Mouse (Mus musculus) thymus, adult 2 months (tissue): ENCODE measurements around the gene Zfp319. TPM values are rescaled to one million over a fixed set of nuclear protein-coding genes. Genes with fewer than 3 reads are reported as not detected.
A peak's percentile ranks its signal among the peaks of the same experiment; 100 is the strongest.
"Not testable (repeated sequence)": the region's sequence is repeated elsewhere in the genome, so short reads cannot be mapped to it uniquely, and the experiment has no call there.

Experiments used
- DNase-seq: peaks from one replicate; pipeline ENCODE4 v3.0.0; 2021
- H3K27ac ChIP-seq: fragments of 200-500 bp; 2 replicates; pipeline ENCODE4 v1.5.1; 2012; ENCODE audit warnings: low read length, control low read depth; ENCODE audit not compliant: control insufficient read depth, insufficient read depth
- H3K27me3 ChIP-seq: fragments of 200-500 bp; 2 replicates; pipeline ENCODE4 v1.6.1; 2012; ENCODE audit warnings: mild to moderate bottlenecking, low read length, moderate library complexity, mixed read lengths; ENCODE audit not compliant: control insufficient read depth, insufficient read depth
- H3K36me3 ChIP-seq: fragments of 200-500 bp; 2 replicates; pipeline ENCODE4 v1.6.1; 2012; ENCODE audit warnings: mild to moderate bottlenecking, low read length, moderate library complexity; ENCODE audit not compliant: control insufficient read depth, insufficient read depth
- H3K4me1 ChIP-seq: fragments of 200-500 bp; replicated peaks from 2 replicates; pipeline ENCODE4 v1.6.1; 2012; ENCODE audit warnings: low read length; ENCODE audit not compliant: control insufficient read depth, insufficient read depth
- H3K4me3 ChIP-seq: fragments of 200-500 bp; 2 replicates; pipeline ENCODE4 v1.5.1; 2012; ENCODE audit warnings: mild to moderate bottlenecking, low read length, control low read depth, moderate library complexity; ENCODE audit not compliant: control insufficient read depth, insufficient read depth
- CTCF ChIP-seq: fragments of 200-500 bp; IDR thresholded peaks from 2 replicates; pipeline ENCODE4 v1.5.1; 2012; ENCODE audit warnings: mild to moderate bottlenecking, control low read depth, low read length, moderate library complexity, borderline replicate concordance; ENCODE audit not compliant: control insufficient read depth, poor library complexity, insufficient read depth; ENCODE audit errors: extremely low read depth
- POLR2A ChIP-seq: fragments of 200-500 bp; IDR thresholded peaks from 2 replicates; pipeline ENCODE4 v1.6.1; 2012; ENCODE audit warnings: mild to moderate bottlenecking, low read length, control low read depth, moderate library complexity; ENCODE audit not compliant: control insufficient read depth, poor library complexity, insufficient read depth; ENCODE audit errors: extremely low read depth
- WGBS: fragments of 180-500 bp; shearing (Covaris S2); methylation state at CpG from one replicate; pipeline ENCODE4 v1.1.7; 2018; 5-methylcytosine and 5-hydroxymethylcytosine counted together
- polyA plus RNA-seq: library from polyadenylated mRNA; depleted of rRNA; stranded (reverse); fragments of >200 nt; gene quantifications from 2 replicates; pipeline ENCODE4 v1.2.3, GENCODE M21; 2012; rRNA removed

Gene Zfp319
- polyA plus RNA-seq: 30.7 and 34.8 TPM in 2 replicates

- H3K4me1 ChIP-seq: peaks cover 3% of the 10 kb centered on the region; the same call in 1 of the 2 replicates
- H3K27me3 ChIP-seq: no peaks in the 10 kb centered on the region
- peak; percentile 95 for DNase-seq
- peaks cover 18% of the 10 kb centered on the region for H3K36me3 ChIP-seq
- WGBS: under 1% methylated on average over 71 of the region's 80 CpGs
- peak within 1 kb of the TSS; percentile 78 for H3K27ac ChIP-seq
- TF ChIP-seq POLR2A (peak; percentile 54; the same call in 1 of the 2 replicates), CTCF (peak; percentile 80)
- peak within 1 kb of the TSS; percentile 83 for H3K4me3 ChIP-seq
Observed at GRCm38 (mm10) chr8:95331720-95332436, at the start of gene Zfp319, which contains the start of gene Usb1. Gene Zfp319, minus strand, starts transcription at chr8:95331950. Gene Usb1, plus strand, starts transcription at chr8:95332284.

GRCm38 (mm10) chr8:95380953-95381352 is 49.2 kb upstream of the Zfp319 start:
- Histone ChIP-seq H3K4me1 (no peaks in the 10 kb centered on the region), H3K27ac (no peak overlapping the region), H3K27me3 (no peaks in the 10 kb centered on the region), H3K4me3 (no peak overlapping the region), H3K36me3 (no peaks in the 10 kb centered on the region)
- no peak for DNase-seq
- TF ChIP-seq POLR2A (no peak), CTCF (no peak)

GRCm38 (mm10) chr8:95378928-95379327 is 47.2 kb upstream of the Zfp319 start:
- not testable (repeated sequence) for H3K27me3 ChIP-seq, H3K36me3 ChIP-seq, H3K4me1 ChIP-seq, H3K27ac ChIP-seq, H3K4me3 ChIP-seq, DNase-seq
- 98% methylated on average over 11 of the region's 11 CpGs for WGBS

GRCm38 (mm10) chr8:95377863-95378291 is 46.1 kb upstream of the Zfp319 start:
- DNase-seq: no peak
- WGBS: 80% methylated on average over 7 of the region's 7 CpGs
- H3K27me3 ChIP-seq: no peaks in the 10 kb centered on the region
- no peak overlapping the region for H3K27ac ChIP-seq
- no peaks in the 10 kb centered on the region for H3K4me1 ChIP-seq
- no peak overlapping the region for H3K4me3 ChIP-seq
- no peak for TF ChIP-seq CTCF
- TF ChIP-seq POLR2A: no peak
- no peaks in the 10 kb centered on the region for H3K36me3 ChIP-seq

- no peak overlapping the region for H3K27ac ChIP-seq
- no peak for DNase-seq
- no peaks in the 10 kb centered on the region for H3K27me3 ChIP-seq
- H3K4me3 ChIP-seq: no peak overlapping the region
- H3K4me1 ChIP-seq: no peaks in the 10 kb centered on the region
- H3K36me3 ChIP-seq: no peaks in the 10 kb centered on the region
- 93% methylated on average over 4 of the region's 4 CpGs for WGBS
- TF ChIP-seq CTCF (no peak), POLR2A (no peak)
Observed at GRCm38 (mm10) chr8:95377101-95377500, 45.4 kb upstream of the Zfp319 start.

- Histone ChIP-seq H3K4me3 (no peak overlapping the region), H3K27me3 (no peaks in the 10 kb centered on the region), H3K36me3 (no peaks in the 10 kb centered on the region), H3K27ac (no peak overlapping the region), H3K4me1 (no peaks in the 10 kb centered on the region)
- TF ChIP-seq CTCF (no peak), POLR2A (no peak)
- no peak for DNase-seq
- 87% methylated on average over 12 of the region's 12 CpGs for WGBS
Observed at GRCm38 (mm10) chr8:95376309-95376999, 44.7 kb upstream of the Zfp319 start.
